Mouse (Mus musculus): ENCODE measurements around the gene Gm13276. TPM values are rescaled to one million over a fixed set of nuclear protein-coding genes. Genes with fewer than 3 reads are reported as not detected.

Gene Gm13276
- total RNA-seq (2023; ENCODE audit: inconsistent age) = not detected in 4 replicates

GRCm38 (mm10) chr4:88785409-88785808 lies at the start of gene Gm13276:
TSS of gene Gm13276 (plus strand) at chr4:88785709.

GRCm38 (mm10) chr4:88754818-88755340 lies 30.6 kb upstream of the Gm13276 start, which contains the start of gene Gm13271:
TSS of gene Gm13271 (plus strand) at chr4:88754868.

GRCm38 (mm10) chr4:88759610-88760268 lies 25.8 kb upstream of the Gm13276 start, which contains the start of gene Gm13283:
TSS of gene Gm13283 (plus strand) at chr4:88760119.

GRCm38 (mm10) chr4:88773534-88773933 lies 12.0 kb upstream of the Gm13276 start, which contains the start of gene Gm13290:
TSS of gene Gm13290 (plus strand) at chr4:88773834.

DNA sequence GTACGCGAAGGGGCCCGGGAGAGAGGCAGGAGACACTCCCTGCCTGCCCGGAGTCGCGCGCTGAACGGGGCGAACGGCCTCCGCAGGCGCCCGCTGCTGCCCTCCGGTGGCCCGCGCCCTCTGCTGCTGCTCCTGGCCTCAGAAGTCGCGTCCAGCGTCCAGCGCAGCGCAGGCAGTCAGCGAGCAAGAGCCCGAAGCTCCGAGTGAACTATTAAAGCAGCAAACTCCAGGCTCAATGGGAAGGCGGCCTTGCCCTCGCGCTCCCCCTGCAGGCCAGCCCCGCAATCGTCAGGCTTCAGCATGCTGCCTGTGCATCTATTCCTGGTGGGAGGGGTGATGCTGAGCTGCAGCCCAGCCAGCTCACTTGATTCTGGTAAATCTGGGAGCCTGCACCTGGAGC lies 8.9 kb upstream of the Gm13276 start, which contains the start of gene Gm13289:
TSS of gene Gm13289 (plus strand) at position 301 of the 400 bp plus-strand sequence.

GRCm38 (mm10) chr4:88779550-88779949 lies 6.0 kb upstream of the Gm13276 start, which contains the start of gene Gm13272:
TSS of gene Gm13272 (plus strand) at chr4:88779850.

GRCm38 (mm10) chr4:88781831-88782230 lies 3.7 kb upstream of the Gm13276 start, which contains the start of gene Ifnz:
TSS of gene Ifnz (plus strand) at chr4:88782131.

GRCm38 (mm10) chr4:88788402-88788801 lies 2.9 kb downstream of the Gm13276 start, which contains the start of gene Gm13277:
TSS of gene Gm13277 (plus strand) at chr4:88788632.

GRCm38 (mm10) chr4:88791250-88791649 lies 5.7 kb downstream of the Gm13276 start, which contains the start of gene Gm13278:
TSS of gene Gm13278 (plus strand) at chr4:88791550.

GRCm38 (mm10) chr4:88793936-88794675 lies 8.6 kb downstream of the Gm13276 start, which contains the start of gene Gm13275:
TSS of gene Gm13275 (plus strand) at chr4:88794487.

GRCm38 (mm10) chr4:88797097-88797496 lies 11.6 kb downstream of the Gm13276 start, which contains the start of gene Gm13279:
TSS of gene Gm13279 (plus strand) at chr4:88797397.

GRCm38 (mm10) chr4:88799365-88799764 lies 13.9 kb downstream of the Gm13276 start, which contains the start of gene Gm13285:
TSS of gene Gm13285 (plus strand) at chr4:88799665.

DNA sequence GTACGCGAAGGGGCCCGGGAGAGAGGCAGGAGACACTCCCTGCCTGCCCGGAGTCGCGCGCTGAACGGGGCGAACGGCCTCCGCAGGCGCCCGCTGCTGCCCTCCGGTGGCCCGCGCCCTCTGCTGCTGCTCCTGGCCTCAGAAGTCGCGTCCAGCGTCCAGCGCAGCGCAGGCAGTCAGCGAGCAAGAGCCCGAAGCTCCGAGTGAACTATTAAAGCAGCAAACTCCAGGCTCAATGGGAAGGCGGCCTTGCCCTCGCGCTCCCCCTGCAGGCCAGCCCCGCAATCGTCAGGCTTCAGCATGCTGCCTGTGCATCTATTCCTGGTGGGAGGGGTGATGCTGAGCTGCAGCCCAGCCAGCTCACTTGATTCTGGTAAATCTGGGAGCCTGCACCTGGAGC lies 17.4 kb downstream of the Gm13276 start, which contains the start of gene Gm13287:
TSS of gene Gm13287 (plus strand) at position 301 of the 400 bp plus-strand sequence.

DNA sequence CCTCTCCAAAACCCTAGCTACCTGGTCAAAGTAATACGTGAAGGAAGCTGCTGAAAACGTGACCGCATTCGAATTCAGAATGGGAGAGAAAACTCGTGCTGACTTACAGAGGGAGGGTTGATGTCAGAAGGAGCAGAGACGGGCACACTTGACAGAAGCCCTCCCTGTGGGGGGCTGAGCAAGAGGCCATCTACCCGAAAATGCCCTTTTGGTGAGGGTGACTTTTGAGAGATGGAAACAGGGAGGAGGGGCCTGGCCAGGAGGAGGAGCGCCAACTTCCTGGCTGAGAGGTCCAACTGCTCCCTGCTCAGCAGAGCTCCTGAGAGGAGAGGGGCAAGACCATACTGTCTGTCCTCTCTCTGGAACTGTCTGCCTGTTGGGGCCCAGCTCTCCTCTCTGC lies 19.7 kb downstream of the Gm13276 start, which contains the start of gene Gm13288:
TSS of gene Gm13288 (plus strand) at position 301 of the 400 bp plus-strand sequence.

GRCm38 (mm10) chr4:88815928-88816327 lies 30.4 kb downstream of the Gm13276 start, which contains the start of gene Ifna7:
TSS of gene Ifna7 (plus strand) at chr4:88816228.

GRCm38 (mm10) chr4:88819659-88820058 lies 34.1 kb downstream of the Gm13276 start, which contains the start of gene Ifna11:
TSS of gene Ifna11 (plus strand) at chr4:88819959.

GRCm38 (mm10) chr4:88827116-88827515 lies 41.6 kb downstream of the Gm13276 start, which contains the start of gene Ifna6:
TSS of gene Ifna6 (plus strand) at chr4:88827416.

GRCm38 (mm10) chr4:88835225-88835624 lies 49.7 kb downstream of the Gm13276 start, which contains the start of gene Ifna5:
TSS of gene Ifna5 (plus strand) at chr4:88835525.

